Mouse (Mus musculus) forebrain, postnatal 0 days (tissue): ENCODE measurements around the gene Gart. TPM values are rescaled to one million over a fixed set of nuclear protein-coding genes. Genes with fewer than 3 reads are reported as not detected.

ENCODE experiments used
- ATAC-seq: fragments of 200-750 bp; cut with Nextera tagmentation; 2 replicates; pipeline ENCODE4 v1.8.0; 2017; ENCODE audit warnings: mild to moderate bottlenecking, moderate library complexity
- DNase-seq: peaks from one replicate; pipeline ENCODE4 v3.0.0-alpha.2; 2015
- H3K27ac ChIP-seq: fragments of 300-500 bp; sonication (generic); 2 replicates; pipeline ENCODE4 v1.5.1; 2014; ENCODE audit warnings: low read depth, mild to moderate bottlenecking, antibody characterized with exemption, low read length, moderate library complexity, mixed read lengths
- H3K27me3 ChIP-seq: fragments of 300-500 bp; sonication (generic); 2 replicates; pipeline ENCODE4 v1.6.1; 2014; ENCODE audit warnings: mild to moderate bottlenecking, low read length, mixed read lengths; ENCODE audit not compliant: insufficient read depth
- H3K36me3 ChIP-seq: fragments of 300-500 bp; sonication (generic); 2 replicates; pipeline ENCODE4 v1.6.1; 2014; ENCODE audit warnings: mild to moderate bottlenecking, moderate library complexity; ENCODE audit not compliant: insufficient read depth
- H3K4me1 ChIP-seq: fragments of 300-500 bp; sonication (generic); 2 replicates; pipeline ENCODE4 v1.6.1; 2014; ENCODE audit warnings: antibody characterized with exemption; ENCODE audit not compliant: insufficient read depth
- H3K4me2 ChIP-seq: fragments of 300-500 bp; sonication (generic); 2 replicates; pipeline ENCODE4 v1.6.1; 2014; ENCODE audit warnings: low read depth, mild to moderate bottlenecking, moderate library complexity
- H3K4me3 ChIP-seq: fragments of 300-500 bp; sonication (generic); 2 replicates; pipeline ENCODE4 v1.5.1; 2014; ENCODE audit warnings: low read depth, low read length, mixed read lengths
- H3K9ac ChIP-seq: fragments of 300-500 bp; sonication (generic); 2 replicates; pipeline ENCODE4 v1.6.1; 2014; ENCODE audit warnings: mild to moderate bottlenecking
- H3K9me3 ChIP-seq: fragments of 300-500 bp; sonication (generic); 2 replicates; pipeline ENCODE4 v1.6.1; 2016; ENCODE audit warnings: low read length
- CTCF ChIP-seq: sonication (generic); IDR thresholded peaks from 2 replicates; pipeline ENCODE4 v1.5.1; 2016; ENCODE audit warnings: antibody characterized with exemption, control low read depth, low read depth
- WGBS: fragments of 180-500 bp; shearing (Covaris S2); extraction: QIAGEN DNeasy Blood & Tissue Kit; methylation state at CpG from one replicate; pipeline ENCODE4 v1.1.7; 2014; 5-methylcytosine and 5-hydroxymethylcytosine counted together
- polyA plus RNA-seq: library from polyadenylated mRNA; unstranded; fragments of >200 nt; fragmentation: Nextera tagmentation; extraction: Ambion mirVana; gene quantifications from 2 replicates; pipeline ENCODE4 v1.2.1, GENCODE M21; 2015
- total RNA-seq: library from RNA; depleted of rRNA; stranded (reverse); fragments of >200 nt; gene quantifications from 2 replicates; pipeline ENCODE4 v1.2.3, GENCODE M21; 2014; rRNA removed

Gart gene
- total RNA-seq (36.7 and 41.8 TPM in 2 replicates), polyA plus RNA-seq (35.9 and 44.0 TPM in 2 replicates)

DNA sequence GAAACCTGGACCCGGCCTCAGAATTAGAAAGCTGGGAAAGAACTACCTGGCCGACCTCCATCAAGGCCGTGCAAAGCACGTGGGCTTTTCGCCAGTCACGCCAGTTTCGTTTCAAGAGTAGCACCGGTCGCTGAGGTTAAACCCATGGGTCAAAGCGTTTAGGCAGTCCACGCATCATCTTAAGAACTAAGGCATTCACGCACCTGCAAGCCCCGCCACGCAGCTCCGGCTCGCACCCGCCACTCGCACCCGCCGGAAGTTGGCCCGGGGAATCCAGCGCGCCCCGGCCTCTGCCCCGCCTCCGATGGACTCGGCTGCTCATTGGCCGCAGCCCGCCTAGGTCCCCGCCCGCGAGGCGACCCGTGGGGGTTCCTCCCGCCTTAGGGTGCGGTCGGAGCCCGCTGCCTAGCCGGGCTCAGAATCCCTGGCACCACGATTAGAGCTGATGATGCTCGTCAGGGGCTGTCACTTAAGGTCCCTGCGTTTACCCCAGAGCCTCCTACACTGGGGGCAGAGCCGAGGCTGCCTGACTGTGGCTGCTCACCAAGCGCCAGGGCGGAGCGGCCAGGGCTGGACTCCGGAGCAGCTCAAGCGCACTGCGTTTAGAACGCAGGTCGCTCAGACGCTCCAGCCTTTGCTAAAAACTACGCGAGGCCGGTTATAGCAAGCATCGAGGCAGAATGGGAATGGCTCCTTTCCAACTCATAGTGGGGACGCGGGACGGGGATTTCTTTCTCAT is at the start of gene Gart:
Gene Gart, minus strand, starts transcription at position 272 of the 739 bp plus-strand sequence.
- 0 out of 2 replicates have a peak, but pooled peaks have one; percentile 6 for TF ChIP-seq CTCF
- DNase-seq (peak; percentile 91), ATAC-seq (peak; percentile 81)
- Histone ChIP-seq H3K4me1 (peaks cover 4% of the 10 kb centered on the region; the same call in 1 of the 2 replicates), H3K4me3 (peak within 1 kb of the TSS; percentile 85), H3K9me3 (no peaks in the 10 kb centered on the region), H3K9ac (peak within 1 kb of the TSS; percentile 95), H3K36me3 (peaks cover 11% of the 10 kb centered on the region; the same call in 1 of the 2 replicates), H3K27ac (peak within 1 kb of the TSS; percentile 99), H3K4me2 (peak within 1 kb of the TSS; percentile 96), H3K27me3 (no peaks in the 10 kb centered on the region)
- 1% methylated on average over 59 of the region's 59 CpGs for WGBS

DNA sequence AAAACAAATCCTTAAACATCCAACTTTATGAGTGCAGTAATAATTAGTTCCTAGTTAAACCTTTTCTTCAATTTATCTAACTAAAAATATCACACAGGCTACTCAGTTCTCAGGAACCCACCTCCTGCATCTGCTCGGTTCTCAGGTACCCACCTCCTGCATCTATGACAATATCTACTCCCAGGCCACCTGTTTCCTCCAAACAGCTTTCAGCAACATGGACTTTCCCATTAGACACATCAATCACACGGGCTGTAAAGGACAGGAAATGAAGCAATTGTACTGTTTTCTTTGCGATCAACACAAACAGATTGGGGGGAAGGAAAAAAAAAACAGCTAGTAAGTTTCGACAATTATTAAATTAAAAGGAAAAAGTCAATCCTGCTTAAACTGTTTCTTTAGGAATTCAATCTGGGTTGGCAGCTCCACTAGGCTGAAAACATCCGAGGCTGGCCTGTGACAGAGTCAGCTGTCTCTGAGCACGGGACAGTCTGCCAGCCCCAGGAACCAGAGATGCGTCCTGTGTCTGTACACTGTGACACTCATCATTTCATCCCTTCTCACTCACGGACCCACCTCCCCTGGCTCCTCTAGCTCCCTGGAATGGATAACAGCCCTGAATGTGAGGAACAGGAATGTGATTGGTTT is 48.5 kb upstream of the Gart start:
- DNase-seq (no peak), ATAC-seq (no peak)
- H3K4me1 ChIP-seq = no peaks in the 10 kb centered on the region
- WGBS = 74% methylated on average over 8 of the region's 8 CpGs
- H3K27me3 ChIP-seq = no peaks in the 10 kb centered on the region
- H3K4me3 ChIP-seq = no peak overlapping the region
- no peak for TF ChIP-seq CTCF
- no peaks in the 10 kb centered on the region for H3K9me3 ChIP-seq
- no peak overlapping the region for H3K9ac ChIP-seq
- no peak overlapping the region for H3K4me2 ChIP-seq
- peaks cover 31% of the 10 kb centered on the region for H3K36me3 ChIP-seq
- no peak overlapping the region for H3K27ac ChIP-seq

DNA sequence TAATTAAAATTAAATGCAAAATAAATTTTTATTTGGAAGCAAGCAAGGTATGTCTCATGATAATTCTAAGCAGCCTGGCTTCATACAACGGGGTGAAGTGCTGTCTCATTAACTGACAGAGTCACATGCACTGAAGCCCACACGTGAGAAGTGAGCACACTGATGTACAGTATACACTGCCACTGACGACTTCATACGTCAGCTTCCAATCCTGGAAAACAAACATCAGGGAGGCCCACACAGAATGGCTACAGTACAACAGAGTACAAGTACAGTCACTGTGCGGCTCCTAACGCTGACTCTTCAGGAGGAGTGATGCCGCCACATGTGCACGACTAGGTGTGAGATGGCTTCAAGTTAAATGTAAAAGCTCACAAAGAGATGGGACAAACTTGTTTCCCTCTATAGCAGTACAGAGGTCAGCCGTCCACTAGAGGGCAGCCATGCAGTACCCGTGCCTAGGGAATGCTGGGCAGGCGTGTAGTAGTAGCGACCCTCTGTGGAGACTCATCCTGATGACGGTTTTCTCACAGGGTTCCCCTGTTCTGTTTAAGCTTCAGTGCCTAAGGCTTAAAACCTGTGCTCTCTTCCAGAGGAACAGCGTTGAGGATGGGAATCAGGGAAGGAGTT is 47.8 kb upstream of the Gart start:
- no peak overlapping the region for H3K4me2 ChIP-seq
- peak; percentile 93 for TF ChIP-seq CTCF
- 27% methylated on average over 14 of the region's 14 CpGs for WGBS
- ATAC-seq (peak; percentile 99), DNase-seq (peak; percentile 85)
- H3K4me3 ChIP-seq = no peak overlapping the region
- no peak overlapping the region for H3K27ac ChIP-seq
- no peak overlapping the region for H3K9ac ChIP-seq
- no peaks in the 10 kb centered on the region for H3K27me3 ChIP-seq
- H3K4me1 ChIP-seq = no peaks in the 10 kb centered on the region
- H3K9me3 ChIP-seq = no peaks in the 10 kb centered on the region
- H3K36me3 ChIP-seq = peaks cover 30% of the 10 kb centered on the region

DNA sequence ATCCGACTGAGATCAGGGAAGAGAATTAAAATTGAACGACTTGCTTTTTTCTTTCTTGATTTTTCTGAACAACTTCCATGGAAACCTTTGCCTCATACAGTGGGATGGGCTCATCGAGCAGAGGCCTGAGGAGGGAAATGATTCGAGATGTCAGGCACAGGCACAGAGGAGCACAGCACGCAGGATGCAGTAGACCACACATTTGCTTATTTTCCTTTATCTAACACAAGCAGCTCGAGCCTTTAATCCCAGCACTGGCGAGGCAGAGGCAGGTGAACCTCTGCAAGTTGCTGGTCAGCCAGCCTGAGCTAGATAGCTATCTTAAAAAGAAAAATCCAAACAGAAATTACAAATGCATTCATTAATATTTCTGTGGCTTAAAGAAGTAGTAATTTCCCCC is 43.0 kb upstream of the Gart start:
- WGBS = 35% methylated on average over 7 of the region's 7 CpGs
- Histone ChIP-seq H3K4me2 (no peak overlapping the region), H3K9me3 (no peaks in the 10 kb centered on the region), H3K9ac (no peak overlapping the region), H3K27ac (no peak overlapping the region), H3K4me1 (no peaks in the 10 kb centered on the region), H3K4me3 (no peak overlapping the region), H3K36me3 (peaks cover 20% of the 10 kb centered on the region), H3K27me3 (no peaks in the 10 kb centered on the region)
- no peak for DNase-seq
- ATAC-seq = no peak
- no peak for TF ChIP-seq CTCF

DNA sequence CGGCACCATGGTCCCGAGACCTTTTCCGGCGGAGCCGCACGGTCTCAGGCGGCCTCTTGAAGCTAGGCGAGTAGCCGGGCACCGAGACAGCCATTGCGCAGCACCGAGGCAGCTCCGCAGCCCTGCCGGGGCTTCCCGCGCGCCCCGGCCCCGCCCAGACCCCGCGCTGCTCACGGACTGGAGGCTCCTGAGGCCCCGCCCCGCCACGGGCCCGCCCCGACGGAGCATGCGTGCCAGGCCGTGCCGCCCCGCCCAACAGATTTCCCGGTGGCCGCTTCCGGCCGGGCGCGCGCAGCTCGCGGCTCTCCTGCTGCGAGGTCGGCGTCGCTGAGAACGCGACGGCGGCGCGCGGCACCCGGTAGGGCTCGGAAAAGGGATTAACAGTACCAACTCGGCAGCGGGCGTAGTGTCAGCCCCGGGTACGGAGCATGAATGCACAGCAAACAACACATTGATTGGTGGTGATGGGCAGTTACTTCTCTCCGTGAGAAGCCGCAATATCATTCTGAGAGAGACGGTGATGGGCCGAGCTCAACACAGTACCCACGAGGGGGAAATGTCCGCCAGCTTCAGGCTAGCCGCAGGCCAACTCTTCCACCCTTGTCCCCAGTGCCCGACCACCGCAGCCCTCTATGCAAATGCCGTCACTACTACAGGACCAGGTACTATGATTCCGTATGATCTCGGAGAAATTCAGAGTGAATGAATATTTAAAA is 42.0 kb upstream of the Gart start, which contains the start of gene Donson:
Gene Donson, minus strand, starts transcription at position 152 of the 716 bp plus-strand sequence.
- Histone ChIP-seq H3K4me1 (no peaks in the 10 kb centered on the region), H3K4me3 (peak within 1 kb of the TSS; percentile 77), H3K9ac (peak within 1 kb of the TSS; percentile 84), H3K27me3 (no peaks in the 10 kb centered on the region), H3K27ac (peak within 1 kb of the TSS; percentile 87), H3K4me2 (peak within 1 kb of the TSS; percentile 90), H3K9me3 (no peaks in the 10 kb centered on the region), H3K36me3 (peaks cover 24% of the 10 kb centered on the region)
- TF ChIP-seq CTCF = peak; percentile 17; the same call in 1 of the 2 replicates
- under 1% methylated on average over 66 of the region's 71 CpGs for WGBS
- peak; percentile 99 for ATAC-seq
- peak; percentile 96 for DNase-seq

DNA sequence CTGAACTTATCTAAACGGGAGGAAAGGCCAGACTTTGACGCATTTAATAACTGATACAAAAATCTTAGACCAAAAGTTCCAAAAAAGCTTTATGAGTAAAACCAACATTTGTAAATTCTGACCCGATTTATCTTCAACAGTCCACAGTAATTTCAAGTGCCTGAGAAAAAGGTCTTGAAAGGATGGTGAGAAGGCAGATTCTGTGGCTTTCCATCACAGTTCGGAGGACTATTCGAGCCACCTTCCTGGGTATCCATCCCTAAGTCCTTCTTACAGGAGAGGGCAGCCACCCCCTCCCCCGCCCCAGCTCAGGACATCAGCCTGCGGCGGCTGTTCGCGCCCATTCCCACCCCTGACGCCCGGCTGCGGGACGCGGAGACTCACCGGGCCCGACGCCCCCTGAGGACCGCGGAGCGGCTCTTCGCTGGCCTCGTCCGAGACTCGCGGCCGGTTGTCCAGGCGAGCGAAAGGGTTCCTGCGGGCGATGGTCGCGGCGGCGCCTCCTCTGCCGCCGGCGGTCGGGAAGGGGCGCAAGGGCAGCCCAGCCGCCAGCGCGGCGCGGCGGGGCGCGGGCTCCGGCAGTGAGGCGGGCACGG is 41.4 kb upstream of the Gart start:
- WGBS = 2% methylated on average over 50 of the region's 51 CpGs
- H3K4me1 ChIP-seq = no peaks in the 10 kb centered on the region
- no peaks in the 10 kb centered on the region for H3K9me3 ChIP-seq
- peak overlapping the region; percentile 90 for H3K4me2 ChIP-seq
- no peaks in the 10 kb centered on the region for H3K27me3 ChIP-seq
- ATAC-seq (peak; percentile 44), DNase-seq (peak; percentile 29)
- H3K4me3 ChIP-seq = peak overlapping the region; percentile 77
- H3K36me3 ChIP-seq = peaks cover 29% of the 10 kb centered on the region
- H3K27ac ChIP-seq = peak overlapping the region; percentile 87
- H3K9ac ChIP-seq = peak overlapping the region; percentile 84
- TF ChIP-seq CTCF = no peak
